Mouse (Mus musculus) B cell, adult 2 months (primary cell): ENCODE data around the gene Cnksr1.

Experiments
- DNase-seq, 2 experiments: peaks; one replicate each; pipeline ENCODE4 v3.0.0; 2022

The Cnksr1 gene

GRCm38 (mm10) chr4:134202904-134203303, 35.3 kb downstream of the Cnksr1 start, which contains the start of gene Gm7534:
Gene Gm7534 (minus strand): TSS chr4:134203004.
- no peak for DNase-seq

DNA sequence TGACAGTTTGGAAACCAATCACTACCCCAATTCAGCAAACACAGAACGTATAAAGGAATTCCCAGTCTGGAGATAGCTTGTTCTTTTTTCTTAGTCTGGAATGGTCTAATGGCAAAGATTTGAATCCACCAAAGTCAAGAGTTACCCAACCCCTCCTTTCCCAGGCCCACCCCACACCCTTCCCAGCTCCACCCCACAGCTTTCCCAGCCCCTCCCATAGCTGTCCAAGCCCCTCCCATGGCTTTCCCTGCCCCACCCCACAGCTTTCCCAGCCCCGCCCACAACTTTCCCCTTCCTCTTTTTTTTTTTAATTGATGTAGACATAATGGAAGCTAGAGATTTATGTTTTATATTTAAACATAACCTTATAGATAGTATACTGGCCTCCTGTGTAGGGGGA, 38.8 kb downstream of the Cnksr1 start:
- no peak for DNase-seq

DNA sequence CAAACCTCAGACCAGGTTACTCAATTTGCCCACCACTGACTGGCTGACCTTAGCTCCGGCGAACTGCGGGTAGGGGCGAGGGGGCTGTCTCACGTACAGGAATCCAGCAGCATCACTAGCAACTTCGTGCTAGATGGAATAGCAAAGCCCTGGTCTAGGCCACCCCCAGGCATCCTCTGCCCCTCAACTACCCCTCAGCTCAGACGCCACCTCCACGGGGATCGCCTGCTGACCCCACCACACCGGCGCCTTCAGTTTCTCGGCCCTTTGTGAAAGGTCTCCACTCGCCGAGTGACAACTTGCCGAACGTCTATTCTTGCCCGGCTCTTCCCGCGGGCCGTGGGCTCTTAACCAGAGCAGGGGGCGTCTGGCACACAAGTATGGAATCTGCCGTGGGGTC, 51.9 kb downstream of the Cnksr1 start:
- DNase-seq = peak in 1 of 2 experiments; percentile 19

GRCm38 (mm10) chr4:134185569-134185968, 52.6 kb downstream of the Cnksr1 start:
- DNase-seq = no peak

DNA sequence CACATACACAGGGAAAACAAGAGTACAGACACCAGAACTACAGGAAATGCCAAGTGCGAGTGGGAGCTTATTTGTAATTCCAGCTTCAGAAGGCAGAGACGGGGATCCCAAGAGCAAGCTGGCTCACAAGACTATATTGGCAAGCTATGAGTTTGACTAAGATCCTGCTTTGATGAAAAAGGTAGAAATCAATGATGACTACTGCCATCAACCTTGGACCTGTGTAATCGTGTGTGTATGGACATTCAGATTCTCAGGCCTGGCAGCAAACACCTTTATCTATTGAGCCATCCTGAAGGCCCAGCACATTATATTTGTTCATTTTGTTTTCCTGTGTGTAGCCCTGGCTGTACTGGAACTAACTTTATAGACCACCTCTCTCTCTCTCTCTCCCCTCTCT, 54.5 kb downstream of the Cnksr1 start:
- no peak for DNase-seq

- no peak for DNase-seq
Observed at GRCm38 (mm10) chr4:134181825-134182224, 56.4 kb downstream of the Cnksr1 start.

DNA sequence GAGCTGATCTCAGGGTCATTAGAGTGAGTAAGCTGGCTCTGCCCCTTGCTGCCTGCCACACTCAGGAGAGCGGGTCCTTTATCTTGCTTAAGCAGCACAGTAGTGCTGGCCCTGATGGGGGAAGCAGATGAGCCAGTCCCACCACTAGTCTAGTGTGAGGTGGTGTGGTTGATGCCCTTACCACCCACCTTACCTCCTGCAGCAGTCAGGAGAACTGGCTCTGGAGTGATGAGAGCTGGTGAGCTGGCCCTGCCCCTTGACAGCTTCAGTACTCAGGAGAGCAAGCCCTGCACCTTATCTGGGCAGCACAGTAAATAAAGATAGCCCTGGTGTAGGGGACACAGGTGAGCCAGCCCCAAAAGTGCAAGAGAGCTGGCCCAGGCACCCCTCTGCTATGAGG, 57.1 kb downstream of the Cnksr1 start:
- DNase-seq = no peak
